Mouse (Mus musculus) kidney, embryonic 14.5 days (tissue): Measurements from ENCODE around the gene Laptm5. TPM values are rescaled to one million over a fixed set of nuclear protein-coding genes. Genes with fewer than 3 reads are reported as not detected.

Experiments used
- ATAC-seq: fragments of 200-750 bp; cut with Nextera tagmentation; 2 replicates; pipeline ENCODE4 v1.8.0; 2017; ENCODE audit warnings: moderate number of reproducible peaks, mild to moderate bottlenecking, moderate TSS enrichment, moderate library complexity; ENCODE audit not compliant: low FRiP score, low TSS enrichment
- H3K27ac ChIP-seq: fragments of 300-500 bp; sonication (generic); 2 replicates; pipeline ENCODE4 v1.5.1; 2014; ENCODE audit warnings: low read depth, mild to moderate bottlenecking, low read length, moderate library complexity, mixed read lengths
- H3K27me3 ChIP-seq: fragments of 300-500 bp; sonication (generic); 2 replicates; pipeline ENCODE4 v1.6.1; 2014; ENCODE audit warnings: mild to moderate bottlenecking, low read length; ENCODE audit not compliant: control insufficient read depth, insufficient read depth
- H3K36me3 ChIP-seq: fragments of 300-500 bp; sonication (generic); 2 replicates; pipeline ENCODE4 v1.6.1; 2014; ENCODE audit warnings: low read length, mixed read lengths; ENCODE audit not compliant: control insufficient read depth, insufficient read depth
- H3K4me1 ChIP-seq: fragments of 300-500 bp; sonication (generic); 2 replicates; pipeline ENCODE4 v1.6.1; 2014; ENCODE audit warnings: low read length, mixed read lengths; ENCODE audit not compliant: control insufficient read depth, insufficient read depth
- H3K4me2 ChIP-seq: fragments of 300-500 bp; sonication (generic); replicated peaks from 2 replicates; pipeline ENCODE4 v1.6.1; 2014; ENCODE audit warnings: low read depth, mild to moderate bottlenecking, low read length
- H3K4me3 ChIP-seq: fragments of 300-500 bp; sonication (generic); 2 replicates; pipeline ENCODE4 v1.5.1; 2014; ENCODE audit warnings: mild to moderate bottlenecking, low read length
- H3K9ac ChIP-seq: fragments of 300-500 bp; sonication (generic); 2 replicates; pipeline ENCODE4 v1.6.1; 2014; ENCODE audit warnings: low read depth, mild to moderate bottlenecking, low read length, moderate library complexity
- H3K9me3 ChIP-seq: fragments of 300-500 bp; sonication (generic); 2 replicates; pipeline ENCODE4 v1.6.1; 2016; ENCODE audit warnings: low read length; ENCODE audit not compliant: control insufficient read depth
- WGBS: fragments of 180-500 bp; shearing (Covaris S2); extraction: QIAGEN DNeasy Blood & Tissue Kit; methylation state at CpG from one replicate; pipeline ENCODE4 v1.1.7; 2014; 5-methylcytosine and 5-hydroxymethylcytosine counted together
- polyA plus RNA-seq: library from polyadenylated mRNA; unstranded; fragments of >200 nt; fragmentation: Nextera tagmentation; extraction: Ambion mirVana; gene quantifications from 2 replicates; pipeline ENCODE4 v1.2.1, GENCODE M21; 2014

The Laptm5 gene
- polyA plus RNA-seq, 1 experiment from 2014 or later = 29.5 TPM

DNA sequence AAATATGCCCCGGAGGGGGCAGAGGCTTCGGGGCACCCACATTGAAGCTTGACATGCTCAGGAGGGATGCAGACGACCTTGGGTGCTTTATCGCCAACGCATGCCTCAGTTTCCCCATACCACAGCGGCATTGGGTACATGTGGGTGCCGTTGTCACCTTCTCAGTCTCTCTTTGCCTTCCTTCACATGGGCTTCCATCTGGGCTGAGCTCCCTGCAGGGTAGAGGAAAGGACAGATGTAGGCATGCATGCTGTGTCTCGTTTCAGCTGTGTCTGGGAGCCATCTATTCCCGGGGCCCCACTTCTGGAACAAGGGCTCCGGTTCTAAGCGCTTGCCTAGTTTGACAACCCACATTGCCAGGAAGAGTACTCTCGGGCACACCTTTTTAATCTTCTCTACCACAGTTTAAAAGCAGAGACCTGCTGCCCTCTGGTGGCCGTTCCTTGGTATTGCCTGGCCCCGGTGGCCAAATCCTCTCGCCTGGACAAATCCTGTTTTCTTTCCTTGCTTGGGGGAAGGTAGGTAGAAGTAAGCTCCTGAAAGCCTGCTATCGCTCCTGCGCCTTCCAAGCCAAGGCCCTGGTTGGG is 20.8 kb upstream of the Laptm5 start:
- H3K27ac ChIP-seq = no peak overlapping the region
- no peaks in the 10 kb centered on the region for H3K36me3 ChIP-seq
- no peak overlapping the region for H3K9ac ChIP-seq
- peaks cover 11% of the 10 kb centered on the region; the same call in 1 of the 2 replicates for H3K4me1 ChIP-seq
- 36% methylated on average over 17 of the region's 17 CpGs for WGBS
- H3K9me3 ChIP-seq = no peaks in the 10 kb centered on the region
- no peaks in the 10 kb centered on the region for H3K27me3 ChIP-seq
- no peak overlapping the region for H3K4me3 ChIP-seq
- ATAC-seq = no peak
- H3K4me2 ChIP-seq = no peak overlapping the region

GRCm38 (mm10) chr4:130893688-130894087 is 19.2 kb upstream of the Laptm5 start:
- Histone ChIP-seq H3K4me1 (0 out of 2 replicates have a peak, but pooled peaks cover 5% of the 10 kb centered on the region), H3K9ac (no peak overlapping the region), H3K27ac (no peak overlapping the region), H3K9me3 (no peaks in the 10 kb centered on the region), H3K4me3 (no peak overlapping the region), H3K36me3 (no peaks in the 10 kb centered on the region), H3K4me2 (no peak overlapping the region), H3K27me3 (no peaks in the 10 kb centered on the region)
- WGBS = 68% methylated on average over 5 of the region's 5 CpGs
- no peak for ATAC-seq

DNA sequence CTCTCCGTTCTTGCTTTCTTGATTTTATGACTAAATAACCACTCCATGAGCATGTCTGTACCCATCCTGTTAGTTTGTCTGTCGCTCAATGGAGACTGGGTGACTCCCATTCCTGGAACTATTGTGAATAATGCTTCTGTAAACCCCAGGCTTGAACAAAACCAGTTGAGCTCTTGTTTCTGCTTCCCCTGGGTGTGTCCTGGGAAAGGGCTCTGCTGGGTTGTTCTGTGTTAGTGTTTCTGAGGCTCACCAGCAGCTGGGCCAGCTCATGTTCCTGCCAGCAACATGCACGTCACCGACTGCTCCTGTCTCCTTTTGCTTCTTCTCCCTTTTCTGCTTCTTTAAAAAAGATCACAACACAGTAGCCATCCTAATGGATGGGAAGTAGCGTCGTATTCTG is 17.2 kb upstream of the Laptm5 start:
- WGBS = 68% methylated on average over 6 of the region's 6 CpGs
- Histone ChIP-seq H3K27me3 (no peaks in the 10 kb centered on the region), H3K4me3 (no peak overlapping the region), H3K27ac (no peak overlapping the region), H3K36me3 (no peaks in the 10 kb centered on the region), H3K9me3 (no peaks in the 10 kb centered on the region), H3K4me1 (no peaks in the 10 kb centered on the region), H3K4me2 (no peak overlapping the region), H3K9ac (no peak overlapping the region)
- no peak for ATAC-seq

DNA sequence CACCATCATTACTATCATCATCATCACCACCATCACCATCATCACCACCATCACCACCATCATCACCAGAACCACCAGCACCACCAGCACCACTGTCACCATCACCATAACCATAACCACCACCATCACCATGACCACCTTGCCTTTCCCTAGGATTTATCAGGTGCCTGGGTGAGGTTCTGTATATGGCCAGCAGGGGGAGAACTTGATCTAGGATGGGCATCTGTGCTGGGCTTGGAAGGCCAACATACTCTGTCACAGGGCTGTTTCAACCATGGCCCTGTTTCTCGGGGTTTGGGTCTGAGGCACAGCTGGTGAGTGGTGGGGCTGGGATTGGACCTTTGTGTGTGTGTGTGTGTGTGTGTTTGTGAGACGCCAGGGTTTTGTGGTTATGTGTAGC is 16.6 kb upstream of the Laptm5 start:
- no peak overlapping the region for H3K4me3 ChIP-seq
- peak; percentile 47; the same call in 1 of the 2 replicates for ATAC-seq
- no peak overlapping the region for H3K4me2 ChIP-seq
- H3K27me3 ChIP-seq = no peaks in the 10 kb centered on the region
- H3K4me1 ChIP-seq = no peaks in the 10 kb centered on the region
- no peak overlapping the region for H3K9ac ChIP-seq
- H3K9me3 ChIP-seq = no peaks in the 10 kb centered on the region
- H3K36me3 ChIP-seq = no peaks in the 10 kb centered on the region
- 78% methylated on average over 2 of the region's 2 CpGs for WGBS
- no peak overlapping the region for H3K27ac ChIP-seq

- Histone ChIP-seq H3K27ac (no peak overlapping the region), H3K36me3 (no peaks in the 10 kb centered on the region), H3K4me3 (no peak overlapping the region), H3K4me1 (no peaks in the 10 kb centered on the region), H3K4me2 (no peak overlapping the region), H3K9me3 (no peaks in the 10 kb centered on the region), H3K9ac (no peak overlapping the region), H3K27me3 (no peaks in the 10 kb centered on the region)
- 82% methylated on average over 2 of the region's 3 CpGs for WGBS
- ATAC-seq = no peak
Observed at GRCm38 (mm10) chr4:130899383-130899781, 13.5 kb upstream of the Laptm5 start.

GRCm38 (mm10) chr4:130899782-130900427 is 13.0 kb upstream of the Laptm5 start:
- no peak overlapping the region for H3K27ac ChIP-seq
- no peaks in the 10 kb centered on the region for H3K36me3 ChIP-seq
- H3K4me1 ChIP-seq = no peaks in the 10 kb centered on the region
- H3K4me2 ChIP-seq = no peak overlapping the region
- no peaks in the 10 kb centered on the region for H3K9me3 ChIP-seq
- H3K4me3 ChIP-seq = no peak overlapping the region
- no peak for ATAC-seq
- H3K27me3 ChIP-seq = no peaks in the 10 kb centered on the region
- no peak overlapping the region for H3K9ac ChIP-seq
- WGBS = 81% methylated on average over 6 of the region's 6 CpGs

DNA sequence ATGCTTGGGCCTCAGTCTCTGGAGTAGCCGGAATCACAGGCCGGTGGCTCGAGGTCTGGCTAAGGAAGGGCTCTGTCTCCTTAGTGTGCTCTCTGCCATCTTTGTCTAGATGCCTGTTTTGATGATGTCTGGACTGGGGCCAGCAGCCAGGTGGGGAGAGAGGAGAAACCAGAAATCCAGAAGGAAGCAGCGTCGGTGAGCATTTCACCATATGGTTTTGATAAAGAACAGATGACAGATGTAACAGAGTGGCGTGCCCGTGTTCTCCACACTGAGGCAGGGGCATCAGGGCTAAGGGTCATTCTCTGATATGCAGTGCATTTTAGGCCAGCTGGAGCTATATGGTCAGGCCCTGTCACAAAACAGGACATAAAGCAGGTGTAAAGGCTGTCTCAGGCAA is 12.2 kb upstream of the Laptm5 start:
- 57% methylated on average over 7 of the region's 7 CpGs for WGBS
- no peak for ATAC-seq
- H3K27ac ChIP-seq = no peak overlapping the region

GRCm38 (mm10) chr4:130902289-130902781 is 10.6 kb upstream of the Laptm5 start:
- Histone ChIP-seq H3K9ac (no peak overlapping the region), H3K27me3 (no peaks in the 10 kb centered on the region), H3K4me1 (0 out of 2 replicates have a peak, but pooled peaks cover 3% of the 10 kb centered on the region), H3K27ac (no peak overlapping the region), H3K4me3 (no peak overlapping the region), H3K4me2 (no peak overlapping the region), H3K36me3 (no peaks in the 10 kb centered on the region), H3K9me3 (no peaks in the 10 kb centered on the region)
- 44% methylated on average over 8 of the region's 8 CpGs for WGBS
- ATAC-seq = no peak

More for the DNA sequence above, 12.2 kb upstream of the Laptm5 start:
- no peak overlapping the region for H3K4me3 ChIP-seq
- H3K9ac ChIP-seq = no peak overlapping the region
- no peaks in the 10 kb centered on the region for H3K36me3 ChIP-seq
- H3K4me1 ChIP-seq = 0 out of 2 replicates have a peak, but pooled peaks cover 3% of the 10 kb centered on the region
- no peaks in the 10 kb centered on the region for H3K27me3 ChIP-seq
- H3K4me2 ChIP-seq = no peak overlapping the region
- H3K9me3 ChIP-seq = no peaks in the 10 kb centered on the region

- Histone ChIP-seq H3K4me3 (no peak overlapping the region), H3K9ac (no peak overlapping the region), H3K9me3 (no peaks in the 10 kb centered on the region), H3K36me3 (no peaks in the 10 kb centered on the region), H3K4me2 (no peak overlapping the region), H3K27me3 (no peaks in the 10 kb centered on the region), H3K27ac (no peak overlapping the region), H3K4me1 (peaks cover 15% of the 10 kb centered on the region; the same call in 1 of the 2 replicates)
- WGBS = 66% methylated on average over 7 of the region's 7 CpGs
- ATAC-seq = no peak
Observed at GRCm38 (mm10) chr4:130905025-130905424, 7.9 kb upstream of the Laptm5 start.
